Mouse (Mus musculus): ENCODE data around the gene Scyl3.

Scyl3 gene

GRCm38 (mm10) chr1:163928846-163929245, at the start of gene Scyl3:
Gene Scyl3, plus strand, starts transcription at chr1:163929100.
- in situ Hi-C loops (cut with MboI, MseI), result loop anchor here (25.0 kb wide), 1 partner anchor 1192 kb away; the partner anchor contains the start of gene Prrc2c

GRCm38 (mm10) chr1:163889629-163890028, 39.3 kb upstream of the Scyl3 start:
- in situ Hi-C loops (cut with MboI, MseI), result no loop called here

- in situ Hi-C loops (cut with MboI, MseI), result no loop called here
Measured at GRCm38 (mm10) chr1:163893294-163893693, 35.6 kb upstream of the Scyl3 start.

GRCm38 (mm10) chr1:163893774-163894527, 34.9 kb upstream of the Scyl3 start:
- in situ Hi-C loops (cut with MboI, MseI), result no loop called here

GRCm38 (mm10) chr1:163898291-163898764, 30.6 kb upstream of the Scyl3 start:
- in situ Hi-C loops (cut with MboI, MseI), result no loop called here

GRCm38 (mm10) chr1:163899575-163899974, 29.3 kb upstream of the Scyl3 start:
- in situ Hi-C loops (cut with MboI, MseI), result no loop called here

GRCm38 (mm10) chr1:163900168-163900567, 28.7 kb upstream of the Scyl3 start:
- in situ Hi-C loops (cut with MboI, MseI), result loop anchor here (10.0 kb wide), 1 partner anchor 1005 kb away; the partner anchor contains the start of gene Fmo2

GRCm38 (mm10) chr1:163903411-163903810, 25.5 kb upstream of the Scyl3 start:
- in situ Hi-C loops (cut with MboI, MseI), result loop anchor here (10.0 kb wide), 1 partner anchor 1009 kb away; the partner anchor contains the start of gene Fmo2

GRCm38 (mm10) chr1:163907007-163907811, 21.7 kb upstream of the Scyl3 start:
- in situ Hi-C loops (cut with MboI, MseI), result loop anchor here (10.0 kb wide), 1 partner anchor 1012 kb away; the partner anchor contains the start of gene Fmo2

- in situ Hi-C loops (cut with MboI, MseI), result loop anchor here (10.0 kb wide), 1 partner anchor 1014 kb away; the partner anchor contains the start of gene Fmo2
Measured at GRCm38 (mm10) chr1:163908389-163908788, 20.5 kb upstream of the Scyl3 start.

- in situ Hi-C loops (cut with MboI, MseI), result loop anchor here (10.0 kb wide), 1 partner anchor 86 kb away; no protein-coding TSS in a partner anchor
Measured at GRCm38 (mm10) chr1:163910343-163910742, 18.6 kb upstream of the Scyl3 start.

GRCm38 (mm10) chr1:163910785-163911184, 18.1 kb upstream of the Scyl3 start:
- in situ Hi-C loops (cut with MboI, MseI), result loop anchor here (10.0 kb wide), 1 partner anchor 86 kb away; no protein-coding TSS in a partner anchor

GRCm38 (mm10) chr1:163911981-163912380, 16.9 kb upstream of the Scyl3 start:
- in situ Hi-C loops (cut with MboI, MseI), result loop anchor here (10.0 kb wide), 1 partner anchor 87 kb away; no protein-coding TSS in a partner anchor

GRCm38 (mm10) chr1:163917349-163918160, 11.3 kb upstream of the Scyl3 start:
- in situ Hi-C loops (cut with MboI, MseI), result loop anchor here (10.0 kb wide), 1 partner anchor 93 kb away; no protein-coding TSS in a partner anchor

GRCm38 (mm10) chr1:163924093-163924492, 4.8 kb upstream of the Scyl3 start:
- in situ Hi-C loops (cut with MboI, MseI), result no loop called here

GRCm38 (mm10) chr1:163929636-163930457, 947 bp downstream of the Scyl3 start:
- in situ Hi-C loops (cut with MboI, MseI), result loop anchor here (25.0 kb wide), 1 partner anchor 1193 kb away; the partner anchor contains the start of gene Prrc2c

- in situ Hi-C loops (cut with MboI, MseI), result loop anchor here (25.0 kb wide), 1 partner anchor 1193 kb away; the partner anchor contains the start of gene Prrc2c
Measured at GRCm38 (mm10) chr1:163930458-163930794, 1.5 kb downstream of the Scyl3 start.

GRCm38 (mm10) chr1:163931801-163932200, 2.9 kb downstream of the Scyl3 start:
- in situ Hi-C loops (cut with MboI, MseI), result loop anchor here (25.0 kb wide), 1 partner anchor 1194 kb away; the partner anchor contains the start of gene Prrc2c

GRCm38 (mm10) chr1:163934591-163934990, 5.7 kb downstream of the Scyl3 start:
- in situ Hi-C loops (cut with MboI, MseI), result loop anchor here (25.0 kb wide), 1 partner anchor 1197 kb away; the partner anchor contains the start of gene Prrc2c

- in situ Hi-C loops (cut with MboI, MseI), result loop anchor here (25.0 kb wide), 1 partner anchor 1205 kb away; the partner anchor contains the start of gene Prrc2c
Measured at GRCm38 (mm10) chr1:163942056-163942455, 13.2 kb downstream of the Scyl3 start.
